Mouse (Mus musculus) G1E (cell line): ENCODE results near the gene Zer1.

ENCODE experiments used
- CTCF ChIP-seq: IDR thresholded peaks from 2 replicates; pipeline ENCODE4 v1.5.1; 2012; ENCODE audit warnings: low read depth, low read length, inconsistent platforms, mixed read lengths
- GATA1 ChIP-seq: IDR thresholded peaks from 2 replicates; pipeline ENCODE4 v1.6.1; 2012; ENCODE audit warnings: borderline replicate concordance, low read length, inconsistent platforms, mixed read lengths
- GATA2 ChIP-seq: IDR thresholded peaks from 2 replicates; pipeline ENCODE4 v1.6.1; 2012; ENCODE audit warnings: low read depth, low read length, inconsistent platforms, borderline replicate concordance
- TAL1 ChIP-seq: conservative IDR thresholded peaks from 2 replicates; pipeline ENCODE4 v1.6.1; 2012; ENCODE audit warnings: low read depth, low read length, inconsistent platforms, mixed read lengths

DNA sequence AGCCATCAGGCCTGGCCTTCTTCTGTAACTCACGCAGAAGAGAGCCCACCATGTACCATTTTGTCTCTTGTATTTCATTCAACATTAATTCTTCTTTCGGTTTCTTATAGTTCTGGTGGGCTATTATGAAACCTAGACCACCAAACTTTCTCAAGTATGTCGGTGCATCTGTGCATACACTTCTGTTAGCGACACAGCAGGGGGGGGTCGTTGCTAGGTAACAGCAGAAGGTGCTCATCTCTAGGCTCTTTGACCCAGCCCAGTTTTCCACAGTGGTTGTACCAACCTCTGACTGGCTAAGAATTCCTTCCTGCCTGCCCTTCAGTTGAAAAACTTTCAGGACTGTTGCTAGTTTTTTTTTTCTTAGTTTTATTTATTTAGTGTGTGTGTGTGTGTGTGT is 66.0 kb downstream of the Zer1 start:
- TF ChIP-seq GATA1: no peak
- TF ChIP-seq CTCF: no peak
- no peak for TF ChIP-seq TAL1
- no peak for TF ChIP-seq GATA2
